Mouse (Mus musculus) ZHBTc4 (cell line): ENCODE data around the gene Atxn7.

ENCODE experiments used
- DNase-seq: peaks from one replicate; pipeline ENCODE4 v3.0.0-alpha.2; 2011; ENCODE audit warnings: low read depth, low spot score

Atxn7 gene

DNA sequence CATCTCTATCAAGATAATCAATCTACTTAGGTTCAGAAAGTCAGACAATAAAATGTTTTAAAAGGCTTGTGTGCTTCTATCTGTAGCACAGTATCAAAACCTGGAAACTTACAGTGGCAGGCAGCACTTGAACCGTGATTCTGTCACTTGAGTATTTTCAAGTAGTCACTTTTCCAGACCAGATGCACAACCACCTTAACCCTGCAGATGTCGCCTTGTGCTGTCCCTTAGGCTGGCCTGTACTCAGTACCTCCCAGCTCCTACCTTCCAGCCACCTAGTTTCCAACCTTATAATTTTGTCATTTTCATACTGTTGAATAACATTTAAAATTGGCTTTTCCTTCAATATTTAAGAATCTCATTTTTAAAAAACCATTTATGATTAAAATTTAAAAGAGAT lies 20.9 kb downstream of the Atxn7 start:
- no peak for DNase-seq

DNA sequence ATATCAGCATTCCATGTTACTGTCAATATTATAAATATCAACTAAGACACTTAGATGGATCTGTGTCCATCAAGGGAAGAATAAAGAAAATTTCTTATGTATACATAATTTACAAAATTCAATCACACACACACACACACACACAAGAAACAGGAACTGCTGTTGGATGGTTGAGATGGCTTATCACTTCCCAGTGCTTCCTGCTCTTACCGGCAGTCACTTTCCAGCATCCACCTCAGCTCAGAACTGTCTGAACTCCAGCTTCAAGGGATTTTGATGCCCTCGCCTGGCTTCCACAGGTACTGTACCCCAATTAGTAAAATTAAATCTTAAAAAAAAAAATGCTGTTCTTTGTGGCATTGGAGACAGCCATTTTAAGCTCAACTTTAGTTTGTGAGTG lies 27.2 kb downstream of the Atxn7 start:
- DNase-seq = no peak

DNA sequence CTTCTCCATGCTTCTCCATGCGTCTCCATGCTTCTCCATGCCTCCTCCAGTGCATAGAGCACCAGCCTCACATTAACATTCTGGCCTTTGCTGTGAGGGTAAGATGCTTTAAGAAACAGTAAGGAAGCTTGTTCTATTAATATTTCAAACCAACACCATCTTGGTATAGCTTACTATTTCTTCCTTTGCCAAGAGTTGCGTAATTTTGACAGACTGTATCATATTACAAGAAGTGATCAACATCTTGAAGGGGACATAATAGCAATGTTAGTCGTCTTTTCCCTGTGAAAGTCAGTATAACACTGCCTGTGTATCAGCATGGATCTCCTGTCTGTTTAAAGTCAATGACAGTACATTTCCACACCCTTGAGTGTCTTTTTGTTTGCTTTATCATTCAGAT lies 29.5 kb downstream of the Atxn7 start:
- no peak for DNase-seq

DNA sequence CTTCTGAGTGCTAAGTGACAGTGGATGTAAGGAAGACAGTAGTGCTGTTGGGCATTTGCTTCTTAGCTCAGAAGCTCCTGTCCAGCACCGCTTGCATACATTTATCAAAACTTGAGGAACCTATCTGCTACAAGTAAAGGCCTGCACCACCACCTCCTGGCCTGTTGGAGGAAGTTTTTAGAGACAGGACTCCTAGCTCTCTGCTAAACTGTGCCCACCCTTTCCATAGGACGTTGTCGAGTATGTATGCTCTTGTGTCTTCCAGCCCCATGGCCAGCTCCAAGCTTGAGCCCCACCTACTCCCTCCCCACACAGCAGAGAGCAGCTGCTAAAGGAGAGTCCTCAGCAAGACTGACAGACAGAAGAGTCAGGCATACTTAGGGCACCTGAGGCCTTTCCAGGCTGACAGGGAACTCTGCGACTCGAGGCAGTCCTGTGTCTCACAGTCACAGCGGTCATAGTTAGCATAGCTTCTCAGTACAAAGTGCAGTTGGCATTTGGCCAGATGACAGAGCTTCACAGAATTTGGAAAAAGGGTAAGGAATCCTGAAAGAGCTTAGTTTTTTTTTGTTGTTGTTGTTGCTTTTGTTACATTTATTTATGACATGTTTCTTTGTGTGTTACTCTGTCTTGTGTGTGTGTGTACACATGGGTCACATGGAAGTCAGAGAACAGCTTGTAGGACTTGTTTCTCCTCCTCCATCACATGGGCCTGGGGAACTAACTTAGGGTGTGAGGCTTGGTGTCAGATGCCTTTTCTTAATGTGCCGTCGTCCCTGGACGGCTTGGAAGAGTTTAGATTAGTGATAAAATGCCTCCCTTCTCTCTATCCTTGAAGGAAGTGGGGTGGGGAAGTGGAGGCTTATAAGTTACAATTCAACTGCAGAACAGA lies 34.2 kb downstream of the Atxn7 start:
- DNase-seq = peak; percentile 34

DNA sequence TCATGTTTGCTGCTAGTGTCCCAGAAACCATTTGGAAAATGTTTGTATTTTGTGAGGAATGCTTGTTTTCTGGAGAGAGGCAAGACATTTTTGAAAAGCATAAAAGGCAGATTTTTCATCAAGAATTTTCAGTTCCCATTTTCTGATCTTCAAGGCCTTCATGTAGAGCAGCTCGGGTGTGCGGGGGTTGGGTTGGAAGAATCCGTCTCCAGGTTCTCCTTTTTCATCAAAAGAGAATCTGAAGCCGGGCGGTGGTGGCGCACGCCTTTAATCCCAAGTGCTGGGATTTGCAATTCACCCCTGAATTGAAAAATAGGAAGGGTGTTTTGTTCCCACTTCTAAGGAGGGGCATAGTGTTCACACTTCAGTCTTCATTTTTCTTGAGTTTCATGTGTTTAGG lies 41.5 kb downstream of the Atxn7 start:
- DNase-seq = no peak

DNA sequence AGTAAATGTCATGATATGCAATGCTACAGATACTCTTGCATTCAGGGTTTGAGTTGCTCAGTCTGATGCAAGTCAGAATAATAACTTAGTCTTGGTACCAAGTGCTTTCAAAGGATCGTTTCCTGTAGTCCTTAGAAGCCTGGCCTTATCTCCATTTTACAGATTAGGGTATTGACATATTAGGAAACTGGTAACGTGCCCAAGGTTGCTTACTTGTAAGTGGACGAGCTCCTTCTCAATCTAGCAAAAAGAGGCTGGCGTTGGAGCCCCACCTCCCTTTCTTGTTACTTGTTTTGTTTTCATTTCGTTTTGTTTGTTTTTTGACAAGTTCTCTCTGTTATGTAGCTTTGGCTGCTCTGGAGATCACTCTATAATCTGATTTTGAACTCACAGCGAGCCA lies 48.5 kb downstream of the Atxn7 start:
- DNase-seq = no peak

DNA sequence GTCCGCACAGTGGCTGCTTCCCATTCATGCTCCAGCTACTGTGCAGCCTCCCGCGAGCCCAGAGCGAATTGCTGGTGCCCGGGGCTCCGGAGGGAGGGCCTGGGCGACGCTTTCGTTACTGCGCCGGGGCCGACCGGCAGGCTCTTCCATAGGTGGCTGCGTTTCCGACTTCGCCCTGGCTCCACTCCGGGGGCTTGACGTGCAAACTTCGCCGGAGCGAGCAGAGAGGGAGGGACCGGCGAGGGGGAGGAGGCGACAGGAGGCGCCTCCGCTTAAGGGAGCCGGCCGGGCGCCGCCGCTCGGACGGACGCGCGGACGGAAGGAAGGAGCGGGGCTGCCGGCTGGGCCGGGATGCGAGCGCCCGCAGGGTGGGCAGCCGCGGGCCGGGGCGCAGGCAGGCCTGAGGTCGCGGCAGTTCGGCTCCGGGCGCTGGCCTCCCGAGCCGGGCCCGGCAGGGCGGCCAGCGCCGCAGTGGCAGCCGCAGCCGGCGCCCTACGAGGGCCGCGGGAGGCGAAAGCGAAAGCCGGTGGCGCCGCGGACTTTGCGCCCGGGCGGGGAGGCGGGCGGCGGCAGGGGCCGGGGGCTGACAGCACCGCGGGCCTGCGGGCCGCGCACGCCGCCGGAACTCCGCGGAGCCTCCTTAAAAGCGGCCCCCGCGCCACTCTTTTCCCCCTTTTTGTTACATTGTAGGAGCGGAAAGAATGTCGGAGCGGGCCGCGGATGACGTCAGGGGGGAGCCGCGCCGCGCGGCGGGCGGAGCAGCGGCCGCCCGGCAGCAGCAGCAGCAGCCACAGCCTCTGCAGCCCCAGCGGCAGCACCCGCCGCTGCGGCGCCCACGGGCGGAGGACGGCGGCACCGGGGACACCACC lies 51.4 kb downstream of the Atxn7 start:
- DNase-seq = peak; percentile 90

DNA sequence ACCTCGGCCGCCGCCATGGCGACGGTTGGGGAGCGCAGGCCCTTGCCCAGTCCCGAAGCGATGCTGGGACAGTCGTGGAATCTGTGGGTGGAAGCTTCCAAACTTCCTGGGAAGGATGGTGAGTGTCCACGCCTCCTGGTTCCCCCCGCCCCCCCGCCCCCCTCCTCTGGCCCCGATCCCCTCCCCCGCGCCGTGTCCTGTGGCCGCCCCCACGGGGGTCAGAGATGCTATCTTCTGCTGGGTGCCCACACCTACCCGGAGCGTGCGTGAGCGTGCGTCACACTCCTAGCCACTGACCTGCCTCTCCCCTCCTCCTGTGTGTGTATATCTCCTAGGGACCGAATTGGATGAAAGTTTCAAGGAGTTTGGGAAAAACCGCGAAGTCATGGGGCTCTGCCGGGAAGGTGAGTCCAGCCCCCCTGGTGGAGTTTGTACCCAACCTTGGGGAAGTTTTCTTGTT lies 52.0 kb downstream of the Atxn7 start:
- DNase-seq = peak; percentile 56

DNA sequence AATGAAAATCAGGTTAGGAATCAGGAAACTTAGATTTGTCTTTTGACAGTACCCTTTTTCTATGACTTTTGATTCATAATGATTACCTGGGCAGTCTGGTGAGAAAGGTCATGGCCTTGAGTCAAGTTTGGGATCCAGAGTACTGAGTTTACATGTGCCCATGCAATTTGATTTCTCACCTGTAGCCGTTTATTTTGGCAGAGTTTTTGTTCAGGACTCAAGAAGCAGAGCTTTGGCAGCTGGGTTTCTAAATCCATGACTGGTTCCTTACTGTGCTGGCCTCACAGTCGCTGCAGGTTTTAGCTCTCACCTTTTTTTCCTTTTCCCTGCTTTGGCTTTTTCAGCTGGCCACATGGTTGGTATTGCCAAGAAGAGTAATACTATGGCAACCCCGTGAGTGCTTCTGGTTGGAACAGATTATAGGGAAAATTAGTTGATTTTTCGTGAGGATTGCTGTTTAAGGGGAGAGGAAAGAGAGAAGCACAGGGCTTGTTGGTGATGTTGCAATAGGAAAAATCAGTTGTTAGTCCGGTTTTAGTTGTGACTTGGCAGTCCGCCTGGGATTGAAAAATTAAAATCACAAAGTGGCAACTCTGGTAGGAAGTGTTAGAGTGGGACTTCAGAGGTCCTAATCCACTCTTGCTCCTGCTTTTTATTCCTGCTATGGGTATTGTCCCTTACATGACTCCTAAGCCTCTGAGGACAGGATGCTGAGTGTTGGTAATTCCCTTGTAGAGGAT lies 53.6 kb downstream of the Atxn7 start:
- DNase-seq = no peak

DNA sequence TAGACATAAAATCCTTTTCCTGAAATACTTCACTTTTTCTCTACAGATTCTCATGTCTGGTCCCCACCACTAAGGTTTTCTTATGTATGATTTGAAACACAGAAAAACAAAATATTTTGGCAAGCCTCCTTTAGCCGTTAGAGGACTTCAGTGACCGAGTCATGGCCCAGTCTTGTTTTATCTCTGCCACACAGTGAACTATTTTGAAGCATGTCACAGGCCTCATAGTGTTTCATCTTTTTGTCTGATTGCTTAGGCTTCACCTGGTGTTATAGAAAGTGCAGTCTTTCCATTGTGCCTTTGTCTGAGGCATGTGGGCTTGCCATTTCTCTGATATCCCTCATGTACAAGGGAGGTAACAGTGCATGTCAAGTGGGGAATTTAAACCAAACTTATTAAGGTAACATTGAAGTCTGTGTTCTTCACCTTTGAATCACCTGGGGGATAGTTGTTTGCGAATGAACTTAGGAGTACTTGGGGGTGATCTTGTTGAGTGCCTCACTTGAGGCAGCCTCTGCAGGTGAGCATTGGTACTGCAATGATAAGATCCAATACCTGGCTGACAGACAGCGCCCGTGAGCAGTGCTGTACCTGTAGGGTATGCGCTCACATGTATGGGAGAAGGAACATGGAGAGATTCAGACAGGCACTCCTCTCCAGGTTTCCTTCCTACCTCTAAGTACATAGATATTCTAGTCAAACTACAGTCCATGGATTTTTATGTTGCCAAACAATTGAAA lies 58.1 kb downstream of the Atxn7 start:
- peak; percentile 67 for DNase-seq

DNA sequence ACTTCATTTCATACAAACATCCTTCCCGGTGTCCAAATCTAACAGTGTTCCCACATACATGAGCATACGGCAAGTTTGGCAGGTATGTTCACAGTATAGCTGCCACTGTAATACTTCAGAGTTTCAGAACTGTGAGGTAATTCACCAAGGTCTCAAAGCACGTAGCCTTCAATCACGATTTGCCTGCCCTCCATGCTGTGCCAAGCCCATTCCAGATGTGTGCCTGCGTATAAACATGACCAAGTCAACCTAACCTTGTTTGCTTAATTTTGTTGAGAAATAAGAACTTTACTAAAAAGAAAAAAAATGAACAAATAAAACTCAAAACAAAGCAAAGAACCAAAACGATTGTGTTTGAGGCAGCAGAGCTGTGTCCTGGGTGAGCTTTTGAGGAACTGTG lies 60.0 kb downstream of the Atxn7 start:
- DNase-seq = no peak

DNA sequence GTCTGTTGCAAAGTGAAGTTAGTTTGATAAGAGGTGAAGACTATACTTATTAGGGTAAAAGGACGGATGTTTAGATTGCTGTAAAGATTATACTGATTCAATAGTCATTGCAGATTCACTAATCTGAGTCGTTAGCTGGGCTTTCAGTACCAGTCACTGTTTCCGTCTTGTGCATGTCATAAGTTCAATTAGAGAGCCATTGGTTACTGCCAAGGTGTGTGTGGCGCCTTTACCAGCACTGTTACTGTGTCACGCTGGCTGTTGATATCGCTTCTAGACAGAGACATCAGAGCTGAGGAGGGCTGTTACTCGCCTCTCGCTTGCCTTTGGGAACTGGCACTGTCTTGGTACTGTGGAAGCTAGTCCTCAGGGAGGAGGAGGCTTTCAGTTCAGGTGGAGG lies 64.6 kb downstream of the Atxn7 start:
- DNase-seq = no peak

DNA sequence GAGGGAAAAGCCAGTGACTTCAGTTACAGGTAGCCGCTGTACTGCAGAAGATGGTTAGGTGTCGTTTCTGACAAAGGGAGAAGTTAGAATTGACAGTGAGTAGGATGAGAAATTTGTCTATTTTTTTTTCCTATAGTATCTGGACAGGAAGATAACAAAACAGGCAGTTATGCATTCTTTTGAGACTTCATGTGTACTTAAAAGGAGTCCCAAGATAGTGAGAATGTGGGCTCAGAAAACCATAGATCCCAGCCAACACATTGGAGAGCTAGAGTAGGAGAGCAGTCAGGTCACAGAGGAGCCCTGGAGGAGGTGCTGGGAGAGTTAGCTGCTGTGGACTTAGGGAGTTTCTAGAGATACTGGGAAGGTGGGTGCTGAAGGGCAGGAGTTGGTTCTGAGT lies 69.4 kb downstream of the Atxn7 start:
- DNase-seq = no peak

DNA sequence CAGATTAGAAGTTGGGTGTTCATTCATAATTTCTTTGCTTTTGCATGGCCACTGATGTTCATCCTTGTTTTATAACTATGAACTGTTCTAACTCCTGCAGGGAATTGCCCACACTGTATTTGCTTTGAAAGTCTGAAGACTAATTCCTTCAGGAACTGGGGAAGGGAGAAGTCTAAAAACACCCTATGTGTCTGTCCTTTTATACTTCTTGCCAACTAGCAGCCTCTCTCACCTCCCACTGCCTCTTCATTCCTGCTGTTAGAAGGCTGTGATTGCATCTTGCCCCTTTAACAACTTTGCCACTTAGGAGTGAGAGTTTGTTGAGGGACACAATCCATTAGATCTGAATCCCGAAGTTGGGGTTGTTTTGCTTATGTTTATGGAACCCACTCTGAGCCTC lies 71.6 kb downstream of the Atxn7 start:
- DNase-seq = no peak

DNA sequence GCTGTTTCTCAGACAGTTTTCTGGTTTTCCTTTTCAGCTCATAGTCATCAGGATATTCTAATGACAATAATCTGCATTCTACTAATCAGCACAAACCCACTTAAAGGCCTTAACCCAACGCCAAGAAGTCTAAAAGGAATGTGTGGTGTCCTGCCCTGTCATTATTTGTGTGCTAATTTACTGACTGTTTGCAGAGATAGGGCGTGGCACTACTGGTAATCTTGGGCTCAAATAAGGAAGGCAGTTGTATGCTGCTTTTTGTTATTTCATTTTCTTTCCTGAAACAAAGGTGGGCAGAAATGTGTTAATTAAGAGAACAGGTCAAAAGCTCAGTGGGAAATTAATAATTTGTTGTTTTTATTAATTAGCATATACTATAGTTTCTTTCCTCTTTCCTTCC lies 75.1 kb downstream of the Atxn7 start:
- DNase-seq = peak; percentile 23

DNA sequence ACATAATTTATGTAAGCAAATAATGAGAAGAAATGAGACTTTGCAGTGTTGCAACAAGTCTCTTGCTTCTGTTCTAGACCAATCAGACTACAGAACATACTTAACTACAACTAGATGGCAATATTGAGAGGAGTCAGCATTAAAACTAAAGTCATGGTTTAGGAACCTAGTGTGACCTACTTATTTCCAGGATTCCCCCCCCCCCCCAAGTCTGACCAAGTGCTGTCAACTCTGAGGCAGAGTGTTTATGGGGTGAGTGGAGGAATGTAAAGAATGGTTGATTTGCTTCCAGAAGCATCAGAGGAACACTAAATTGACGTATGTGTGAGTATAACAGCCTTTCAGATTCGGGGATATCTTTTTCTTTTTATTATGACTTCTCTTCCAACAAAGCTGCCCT lies 77.0 kb downstream of the Atxn7 start:
- no peak for DNase-seq

DNA sequence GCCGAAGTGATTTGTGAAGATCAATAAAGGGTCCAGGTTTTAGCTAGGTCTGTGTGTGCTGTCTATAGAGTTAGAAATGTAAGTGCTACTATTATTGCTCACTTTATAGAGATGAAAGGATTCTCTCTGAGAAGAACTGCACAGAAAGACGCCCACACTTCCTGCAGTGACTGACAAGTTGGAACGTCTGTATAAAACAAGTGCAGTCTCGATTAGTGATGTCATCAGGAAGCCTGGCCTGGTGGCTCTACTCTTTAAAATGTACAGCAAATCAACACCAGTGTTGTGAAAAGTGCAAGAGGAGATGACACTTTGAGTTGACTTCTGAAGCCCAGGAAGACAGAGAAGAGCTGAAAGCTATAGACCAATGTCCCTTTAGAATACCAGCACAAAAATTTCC lies 81.1 kb downstream of the Atxn7 start:
- no peak for DNase-seq

DNA sequence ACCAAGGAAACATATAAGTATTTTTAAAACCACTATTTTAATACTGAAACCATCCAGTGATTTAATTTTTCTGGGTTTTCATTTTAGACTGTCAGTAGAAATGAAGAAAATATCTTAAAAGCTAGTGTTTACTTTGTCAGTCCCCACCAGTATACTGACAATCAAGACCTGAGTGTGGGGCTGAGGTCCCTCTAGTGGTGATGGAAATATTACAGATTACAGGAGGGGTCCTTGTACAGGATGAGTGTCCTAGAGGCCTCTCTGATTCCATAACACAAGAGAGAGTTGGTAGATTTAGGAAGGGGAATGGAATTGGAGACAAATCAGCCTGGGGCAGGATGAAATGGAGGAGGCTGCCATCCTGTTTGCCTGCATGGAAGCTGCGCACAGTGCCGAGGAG lies 93.1 kb downstream of the Atxn7 start:
- peak; percentile 48 for DNase-seq

DNA sequence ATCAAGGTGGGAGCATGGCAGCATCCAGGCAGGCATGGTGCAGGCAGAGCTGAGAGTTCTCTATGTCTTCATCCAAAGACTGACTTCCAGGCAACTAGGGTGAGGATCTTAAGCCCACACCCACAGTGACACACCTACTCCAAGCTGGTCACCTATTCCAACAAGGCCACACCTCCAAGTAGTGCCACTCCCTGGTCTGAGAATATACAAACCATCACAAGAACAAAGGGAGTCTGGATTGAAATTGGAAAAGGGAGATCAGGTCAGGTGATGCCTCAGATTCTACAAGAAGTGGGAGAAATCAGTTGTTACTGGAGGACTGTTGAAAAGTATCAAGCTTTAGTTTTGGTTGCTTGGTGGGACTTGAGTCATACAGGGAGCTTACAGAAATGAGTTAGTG lies 98.4 kb downstream of the Atxn7 start:
- peak; percentile 69 for DNase-seq

DNA sequence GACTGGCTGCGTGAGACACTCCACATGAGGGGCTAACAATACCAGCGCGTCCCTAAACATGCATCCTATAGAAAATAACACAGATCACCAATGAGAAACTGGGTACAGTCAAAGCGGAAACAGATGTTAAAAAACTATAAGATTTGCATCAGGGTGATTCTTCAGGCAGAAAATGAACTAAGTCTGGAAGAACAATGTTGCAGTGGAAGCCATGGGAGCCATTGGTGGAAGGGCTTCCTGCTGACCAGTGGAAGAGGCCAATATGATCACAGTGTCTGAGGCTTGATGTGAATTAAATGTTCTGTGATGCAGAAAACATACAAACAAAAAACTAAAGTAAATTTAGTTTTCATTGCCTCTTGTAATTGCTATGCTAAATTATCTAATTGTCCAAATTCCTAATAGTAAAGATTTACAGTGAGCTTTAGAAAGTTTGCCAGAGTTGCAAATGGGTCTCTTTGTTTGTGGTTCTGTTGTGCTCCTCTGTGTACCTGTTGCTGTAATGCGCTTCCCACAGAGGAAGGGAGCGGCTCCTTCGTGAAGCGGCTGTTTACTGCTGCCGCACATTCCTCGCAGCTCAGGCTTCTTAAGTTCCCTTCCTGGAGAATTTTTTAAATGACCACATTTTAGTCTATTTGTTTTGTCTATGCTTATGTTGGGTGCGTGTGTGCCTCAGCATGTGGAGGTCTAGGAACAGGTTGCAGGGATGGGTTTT lies 101.4 kb downstream of the Atxn7 start:
- DNase-seq = peak; percentile 80

DNA sequence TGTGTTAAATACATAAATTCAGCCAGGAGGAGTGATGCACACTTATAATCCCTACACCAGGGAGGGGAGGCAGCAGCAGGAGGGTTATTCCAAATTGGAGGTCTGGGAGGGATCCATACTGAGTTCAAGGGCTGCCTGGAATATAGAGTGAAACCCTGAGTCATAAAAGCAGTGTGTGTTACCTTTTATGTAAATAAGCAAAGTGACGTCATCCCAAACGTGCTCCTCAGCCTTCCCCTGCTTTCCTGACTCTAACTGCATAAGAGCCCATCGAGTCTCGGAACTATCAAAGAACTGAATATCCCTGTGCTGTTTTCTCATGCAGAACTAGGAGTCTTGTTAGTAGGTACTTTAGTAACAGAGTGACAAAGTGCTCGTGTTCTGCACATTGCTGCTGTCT lies 102.1 kb downstream of the Atxn7 start:
- peak; percentile 18 for DNase-seq
